Mouse (Mus musculus) 3134 (cell line): ENCODE measurements at regions not wholly inside any gene's neighbourhood (a gene's known extent, or its start where the extent isn't known, plus 50 kb on each side); places are given as distances from the start of the nearest gene placed in this dataset.
"Not testable (repeated sequence)": the region's sequence is repeated elsewhere in the genome, so short reads cannot be mapped to it uniquely, and the experiment has no call there.

Experiments used
- DNase-seq: peaks from one replicate; pipeline ENCODE4 v3.0.0-alpha.2; 2011; ENCODE audit warnings: low spot score; ENCODE audit not compliant: insufficient read length; ENCODE audit errors: extremely low read depth

DNA sequence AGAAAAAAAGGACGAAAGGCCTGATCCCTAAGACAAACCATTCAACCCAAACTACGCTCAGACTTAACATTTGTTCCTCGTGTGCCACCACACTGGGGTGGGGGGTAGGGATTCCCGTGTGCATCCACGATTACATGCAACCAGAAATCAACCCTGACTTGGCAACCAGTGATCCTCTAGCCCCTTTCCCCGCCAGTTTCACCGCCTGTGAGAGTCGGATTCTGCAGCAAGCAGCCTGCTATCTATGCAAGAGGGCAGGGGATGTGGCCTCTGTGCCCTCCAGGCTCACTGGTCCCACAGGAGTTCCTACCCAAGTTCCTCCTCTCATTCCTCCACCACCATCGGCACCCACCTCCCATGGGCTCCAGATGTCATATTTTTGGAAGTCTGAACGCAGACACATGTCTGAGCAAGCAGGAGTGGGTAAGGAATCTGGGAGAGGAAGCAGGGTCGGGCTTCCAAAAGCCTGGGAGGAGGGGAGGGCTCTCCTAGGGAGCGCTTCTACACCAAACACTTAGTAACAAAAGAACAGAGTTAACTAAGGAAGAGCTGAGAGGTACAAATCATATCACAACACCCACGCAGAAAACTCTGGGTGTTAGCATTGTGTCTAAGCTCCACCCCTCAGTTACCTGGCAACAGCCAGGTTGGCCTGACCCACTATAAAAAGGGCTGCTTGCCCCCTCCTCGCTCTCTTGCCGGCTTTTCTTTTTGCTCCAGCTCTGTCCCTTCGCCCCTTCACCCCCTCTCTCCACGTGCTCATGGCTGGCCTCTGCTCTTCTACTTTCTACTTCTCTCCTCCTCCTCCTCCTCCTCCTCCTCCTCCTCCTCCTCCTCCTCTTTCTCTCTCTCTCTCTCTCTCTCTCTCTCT, 127.9 kb upstream of the Arid1b start:
- no peak for DNase-seq

- no peak for DNase-seq
These were observed 127.0 kb upstream of the Arid1b start for GRCm38 (mm10) chr17:4867083-4867482.

GRCm38 (mm10) chr17:4867754-4868445, 126.2 kb upstream of the Arid1b start:
- peak; percentile 28 for DNase-seq

- DNase-seq: no peak
These were observed 125.7 kb upstream of the Arid1b start for GRCm38 (mm10) chr17:4868446-4868825.

GRCm38 (mm10) chr17:4868861-4869260, 125.3 kb upstream of the Arid1b start:
- no peak for DNase-seq

- no peak for DNase-seq
These were observed 122.9 kb upstream of the Arid1b start for GRCm38 (mm10) chr17:4871267-4871666.

- DNase-seq: no peak
These were observed 119.7 kb upstream of the Arid1b start for GRCm38 (mm10) chr17:4874459-4874858.

DNA sequence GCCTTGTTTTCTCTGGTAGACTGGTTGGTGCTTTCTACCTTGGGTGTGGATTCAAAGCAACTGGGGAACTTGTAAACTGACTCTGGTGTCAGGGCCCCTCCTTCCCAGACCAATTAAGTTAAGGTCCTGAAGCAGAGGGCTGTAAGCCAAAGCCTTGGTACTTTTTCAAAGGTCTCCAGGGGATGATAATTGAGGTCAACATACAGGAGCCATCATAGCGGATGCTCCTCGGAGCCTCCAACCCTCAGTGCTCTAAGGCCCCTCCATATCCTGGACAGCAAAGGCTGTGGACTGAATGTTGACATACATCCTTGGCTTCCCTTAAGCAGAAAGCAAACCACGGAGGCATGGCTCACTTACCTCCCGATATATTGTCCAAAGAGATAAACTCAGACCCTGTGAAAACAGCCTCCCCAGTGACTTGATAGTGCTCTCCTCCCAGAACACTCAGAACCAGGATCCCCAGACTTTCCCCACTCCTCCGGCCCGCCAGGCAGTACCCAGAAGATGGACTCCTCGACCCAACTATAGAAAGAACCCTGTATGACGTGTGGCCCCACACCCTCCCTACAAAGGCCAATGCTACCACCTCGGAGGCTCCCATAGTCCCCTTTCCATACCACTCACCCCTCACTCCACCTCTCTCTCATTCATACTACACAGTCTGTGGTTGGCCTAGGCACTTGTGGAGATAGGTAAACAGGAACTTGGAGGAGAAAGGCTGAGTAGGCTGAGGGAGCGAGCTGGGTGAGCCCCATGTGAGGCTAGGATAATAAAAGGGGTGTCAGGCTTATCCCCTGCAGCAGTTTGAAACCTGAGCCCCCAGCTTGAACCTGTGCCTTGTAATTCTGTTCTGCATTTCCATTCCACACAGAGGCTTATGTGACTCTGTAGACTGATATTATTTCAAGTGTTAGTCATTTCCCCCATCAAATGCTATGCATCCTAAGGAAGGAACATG, 118.8 kb upstream of the Arid1b start:
- DNase-seq: no peak

- DNase-seq: no peak
These were observed 117.7 kb upstream of the Arid1b start for GRCm38 (mm10) chr17:4876431-4876830.

DNA sequence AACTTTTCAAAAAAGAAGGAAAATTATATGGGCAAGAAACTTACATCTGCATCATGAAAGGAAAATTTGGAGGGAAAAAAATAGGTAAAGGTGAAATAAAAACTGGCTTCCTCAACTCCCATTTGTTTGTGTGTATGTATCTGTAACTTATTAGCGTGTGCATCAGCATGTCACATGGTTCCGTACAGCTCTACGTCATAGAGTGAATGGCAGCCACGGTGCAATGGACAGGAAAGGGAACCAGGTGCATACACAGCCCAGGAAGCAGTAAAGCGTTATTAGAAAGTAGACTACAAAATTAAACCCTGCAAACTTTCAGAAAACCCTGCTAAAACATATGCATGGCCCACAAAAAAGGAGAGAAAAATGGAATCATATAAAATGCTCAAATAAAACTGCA, 112.7 kb upstream of the Arid1b start:
- DNase-seq: no peak

DNA sequence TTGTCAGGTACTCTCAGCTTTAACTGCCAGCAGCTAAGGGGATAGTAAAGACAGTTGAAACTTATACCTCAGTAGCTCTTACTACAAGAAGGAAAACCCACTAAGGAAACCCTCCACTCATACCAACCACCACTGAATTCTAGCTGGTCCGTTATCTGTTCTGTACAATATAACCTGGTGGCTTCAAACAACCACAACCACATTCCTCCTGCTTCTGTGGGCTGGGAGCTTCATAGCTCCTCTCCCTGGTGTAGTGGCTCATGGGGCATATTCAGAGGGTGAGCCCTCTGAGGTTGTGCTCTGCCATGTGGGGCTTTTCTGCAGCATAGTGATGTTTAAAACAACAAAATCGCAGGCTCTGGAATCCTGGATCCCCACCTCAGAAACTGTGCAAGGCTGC, 110.0 kb upstream of the Arid1b start:
- DNase-seq: no peak

DNA sequence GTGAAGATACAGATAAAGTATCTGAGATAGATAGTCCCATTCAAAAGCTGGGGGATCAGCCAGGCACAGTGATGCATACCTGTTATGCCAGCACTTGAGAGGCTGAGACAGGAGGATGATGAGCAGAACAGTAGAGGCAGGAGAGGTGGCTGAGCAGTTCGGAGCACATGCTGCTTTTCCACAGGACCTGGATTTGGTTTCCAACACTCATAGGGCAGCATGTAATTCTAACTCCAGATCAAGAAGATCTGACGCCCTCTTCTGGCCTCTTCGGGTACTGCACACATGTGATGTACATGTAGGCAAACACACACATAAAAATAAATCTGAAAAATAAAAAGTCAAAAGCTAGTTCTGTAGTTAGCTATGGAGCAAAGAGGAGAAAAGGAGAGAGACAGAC, 109.4 kb upstream of the Arid1b start:
- no peak for DNase-seq

DNA sequence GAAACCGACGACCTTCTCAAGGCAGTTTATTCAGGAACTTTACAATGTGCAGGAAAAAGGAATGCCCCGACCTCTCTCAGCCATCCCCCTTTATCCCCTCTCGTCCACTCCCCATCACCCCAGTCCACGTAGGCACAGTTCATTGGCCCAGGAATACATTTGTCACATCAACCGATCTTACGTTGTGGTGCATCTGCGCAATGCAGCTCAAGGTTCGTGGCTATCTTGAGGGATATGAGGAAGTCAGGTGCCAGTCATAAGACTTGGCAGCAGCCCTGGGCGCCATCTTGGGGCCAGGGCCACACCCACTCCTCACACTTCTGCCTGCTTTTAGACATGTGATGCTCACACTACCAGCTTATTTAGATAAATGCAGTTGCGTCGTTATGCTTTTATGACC, 106.8 kb upstream of the Arid1b start:
- not testable (repeated sequence) for DNase-seq

GRCm38 (mm10) chr17:4889577-4889976, 104.6 kb upstream of the Arid1b start:
- no peak for DNase-seq

DNA sequence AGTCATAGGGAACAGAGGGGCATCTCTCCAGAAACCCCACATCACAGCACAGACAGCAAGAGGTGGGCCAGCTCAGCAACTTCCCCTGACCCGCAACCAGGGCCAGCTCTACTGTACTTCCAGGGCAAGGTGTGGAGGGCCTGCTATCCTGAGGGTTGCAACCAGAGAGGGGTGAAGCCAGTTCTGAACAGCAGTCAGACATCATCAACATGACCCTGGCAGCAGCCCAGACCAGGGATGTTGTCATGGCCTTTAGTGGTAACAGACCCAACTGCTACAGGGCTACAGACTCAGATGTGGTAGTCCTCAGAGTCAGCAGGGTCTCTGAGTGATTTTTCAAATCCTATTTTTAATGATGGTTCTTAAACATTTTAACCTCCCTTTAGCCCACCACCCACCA, 104.0 kb upstream of the Arid1b start:
- DNase-seq: no peak

- no peak for DNase-seq
These were observed 102.6 kb upstream of the Arid1b start for GRCm38 (mm10) chr17:4891576-4891975.

- DNase-seq: not testable (repeated sequence)
These were observed 99.3 kb upstream of the Arid1b start for GRCm38 (mm10) chr17:4894756-4895330.

GRCm38 (mm10) chr17:4903129-4903528, 91.0 kb upstream of the Arid1b start:
- DNase-seq: no peak

- no peak for DNase-seq
These were observed 87.6 kb upstream of the Arid1b start for GRCm38 (mm10) chr17:4906504-4906903.

- DNase-seq: no peak
These were observed 86.9 kb upstream of the Arid1b start for GRCm38 (mm10) chr17:4907181-4907752.
